Mouse (Mus musculus) bone marrow, adult 2 months (tissue): ENCODE results near the gene Prkag1. TPM values are rescaled to one million over a fixed set of nuclear protein-coding genes. Genes with fewer than 3 reads are reported as not detected.
A peak's percentile ranks its signal among the peaks of the same experiment; 100 is the strongest.

Source experiments
- H3K27ac ChIP-seq: fragments of 200-500 bp; 2 replicates; pipeline ENCODE4 v1.5.1; 2012; ENCODE audit warnings: low read depth, mild to moderate bottlenecking, control low read depth, inconsistent platforms, low read length; ENCODE audit not compliant: control insufficient read depth, poor library complexity, insufficient read depth
- H3K4me1 ChIP-seq: fragments of 200-500 bp; 2 replicates; pipeline ENCODE4 v1.6.1; 2011; ENCODE audit warnings: low read length; ENCODE audit not compliant: control insufficient read depth, insufficient read depth
- H3K4me3 ChIP-seq: fragments of 200-500 bp; replicated peaks from 2 replicates; pipeline ENCODE3; 2011; ENCODE audit warnings: mild to moderate bottlenecking, low read depth, low read length, control low read depth; ENCODE audit not compliant: control insufficient read depth
- CTCF ChIP-seq: fragments of 200-500 bp; IDR thresholded peaks from 2 replicates; pipeline ENCODE4 v1.5.1; 2011; ENCODE audit warnings: low read length, control low read depth; ENCODE audit not compliant: control insufficient read depth, insufficient read depth
- POLR2A ChIP-seq: fragments of 200-500 bp; IDR thresholded peaks from 2 replicates; pipeline ENCODE4 v1.6.1; 2011; ENCODE audit warnings: low read depth, mild to moderate bottlenecking, control low read depth, low read length, borderline replicate concordance; ENCODE audit not compliant: control insufficient read depth
- WGBS: fragments of 180-500 bp; shearing (Covaris S2); methylation state at CpG from one replicate; pipeline ENCODE4 v1.1.7; 2018; 5-methylcytosine and 5-hydroxymethylcytosine counted together
- polyA plus RNA-seq: library from polyadenylated mRNA; stranded (reverse); fragments of >200 nt; gene quantifications from 2 replicates; pipeline ENCODE4 v1.2.4, GENCODE M21; 2011; ENCODE audit warnings: low replicate concordance; ENCODE audit not compliant: missing spikeins, insufficient read depth, insufficient read length

The Prkag1 gene
- polyA plus RNA-seq, 1 experiment, result 107 TPM

- Histone ChIP-seq H3K4me1 (peaks cover 2% of the 10 kb centered on the region), H3K27ac (no peak overlapping the region), H3K4me3 (no peak overlapping the region)
- TF ChIP-seq CTCF (no peak), POLR2A (no peak)
- 84% methylated on average over 11 of the region's 11 CpGs for WGBS
Observed at GRCm38 (mm10) chr15:98833281-98833680, 2.0 kb upstream of the Prkag1 start.

GRCm38 (mm10) chr15:98832161-98833058 is 1.1 kb upstream of the Prkag1 start:
- H3K4me1 ChIP-seq, result peaks cover 2% of the 10 kb centered on the region
- H3K4me3 ChIP-seq, result peak overlapping the region; percentile 35
- 8% methylated on average over 12 of the region's 12 CpGs for WGBS
- peak overlapping the region; percentile 90 for H3K27ac ChIP-seq
- TF ChIP-seq CTCF (peak; percentile 36; the same call in 1 of the 2 replicates), POLR2A (no peak)

- under 1% methylated on average over 9 of the region's 9 CpGs for WGBS
- Histone ChIP-seq H3K4me3 (peak overlapping the region; percentile 49), H3K27ac (peak overlapping the region; percentile 88), H3K4me1 (peaks cover 2% of the 10 kb centered on the region)
- no peak for TF ChIP-seq CTCF
- no peak for TF ChIP-seq POLR2A
Observed at GRCm38 (mm10) chr15:98831684-98832035, 339 bp upstream of the Prkag1 start.

- no peak for TF ChIP-seq POLR2A
- no peak for TF ChIP-seq CTCF
- no peak overlapping the region for H3K4me3 ChIP-seq
- H3K27ac ChIP-seq, result no peak overlapping the region; the same call in 1 of the 2 replicates
- WGBS, result 64% methylated on average over 7 of the region's 7 CpGs
- H3K4me1 ChIP-seq, result peaks cover 2% of the 10 kb centered on the region
Observed at GRCm38 (mm10) chr15:98827611-98828011, 3.7 kb downstream of the Prkag1 start.

- TF ChIP-seq CTCF (peak; percentile 29; the same call in 1 of the 2 replicates), POLR2A (no peak)
- no peak overlapping the region for H3K27ac ChIP-seq
- H3K4me3 ChIP-seq, result no peak overlapping the region
- WGBS, result 84% methylated on average over 3 of the region's 3 CpGs
- no peaks in the 10 kb centered on the region; the same call in 1 of the 2 replicates for H3K4me1 ChIP-seq
Observed at GRCm38 (mm10) chr15:98823434-98823833, 7.9 kb downstream of the Prkag1 start.

- Histone ChIP-seq H3K4me3 (no peak overlapping the region), H3K27ac (no peak overlapping the region), H3K4me1 (no peaks in the 10 kb centered on the region; the same call in 1 of the 2 replicates)
- TF ChIP-seq POLR2A (no peak), CTCF (no peak)
- WGBS, result 87% methylated on average over 5 of the region's 5 CpGs
Observed at GRCm38 (mm10) chr15:98822147-98822546, 9.2 kb downstream of the Prkag1 start.

- peak; percentile 67 for TF ChIP-seq CTCF
- no peak for TF ChIP-seq POLR2A
- 78% methylated on average over 10 of the region's 10 CpGs for WGBS
- Histone ChIP-seq H3K4me1 (no peaks in the 10 kb centered on the region; the same call in 1 of the 2 replicates), H3K4me3 (no peak overlapping the region), H3K27ac (no peak overlapping the region)
Observed at GRCm38 (mm10) chr15:98821403-98821802, 9.9 kb downstream of the Prkag1 start.

- Histone ChIP-seq H3K4me3 (no peak overlapping the region), H3K27ac (no peak overlapping the region), H3K4me1 (no peaks in the 10 kb centered on the region; the same call in 1 of the 2 replicates)
- 82% methylated on average over 4 of the region's 4 CpGs for WGBS
- TF ChIP-seq POLR2A (no peak), CTCF (no peak)
Observed at GRCm38 (mm10) chr15:98820937-98821336, 10.4 kb downstream of the Prkag1 start.

GRCm38 (mm10) chr15:98818171-98818570 is 13.2 kb downstream of the Prkag1 start:
- no peaks in the 10 kb centered on the region for H3K4me1 ChIP-seq
- H3K27ac ChIP-seq, result no peak overlapping the region
- TF ChIP-seq POLR2A (no peak), CTCF (no peak)
- no peak overlapping the region for H3K4me3 ChIP-seq
- WGBS, result 94% methylated on average over 7 of the region's 7 CpGs
